Comparison of ENCODE assay signal across 9 mouse cellular contexts in the genomic region with DNA sequence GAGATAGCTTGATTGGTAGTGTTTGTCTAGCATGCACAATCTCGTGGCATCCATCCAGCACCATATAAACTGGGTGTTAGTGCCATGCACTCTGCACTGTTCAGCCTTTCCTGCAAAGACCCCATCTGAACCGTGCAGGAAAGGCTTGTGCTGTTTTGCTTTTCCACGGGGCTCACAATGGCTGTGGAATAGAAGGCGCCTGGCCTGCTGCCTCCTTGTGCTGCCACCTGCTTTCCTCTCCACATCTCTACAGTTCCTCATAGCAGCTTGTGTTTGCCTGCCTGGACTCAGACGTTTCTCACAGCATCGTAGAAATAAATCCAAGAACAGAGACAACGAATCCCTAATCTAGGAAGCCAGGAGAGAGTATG. TPM values are rescaled to one million over a fixed set of nuclear protein-coding genes. Genes with fewer than 3 reads are reported as not detected.
DNase-seq lines count a peak whose midpoint lies in the region; ATAC-seq and TF ChIP-seq lines count a peak whose summit lies in the region.
"Had no signal": no experiment of that assay in that cellular context is flagged by ENCODE, and none has a peak within 500 bp of the region (broad histone marks: within the 10 kb centered on the region; RNA-seq: fewer than 3 reads in every experiment).

No protein-coding gene starts in this region.

- H3K36me3 ChIP-seq in kidney, embryonic 15.5 days: no peaks in the 10 kb centered on the region
- H3K36me3 ChIP-seq in neural tube, embryonic 12.5 days: no peaks in the 10 kb centered on the region
- no peaks in the 10 kb centered on the region for H3K36me3 ChIP-seq in intestine, postnatal 0 days (ENCODE audit: control insufficient read depth, insufficient read depth)
- H3K36me3 ChIP-seq in stomach, postnatal 0 days (ENCODE audit: control insufficient read depth, insufficient read depth, low read length): no peaks in the 10 kb centered on the region

- 50% methylated on average over 7 of the region's 7 CpGs for WGBS in kidney, embryonic 15.5 days
- WGBS in neural tube, embryonic 12.5 days: 59% methylated on average over 7 of the region's 7 CpGs
- WGBS in intestine, postnatal 0 days: 36% methylated on average over 7 of the region's 7 CpGs
- 37% methylated on average over 7 of the region's 7 CpGs for WGBS in stomach, postnatal 0 days

- ATAC-seq in kidney, embryonic 15.5 days (replicated peaks; ENCODE audit: low FRiP score): 0 out of 2 replicates have a peak, but pooled peaks have one; percentile 29
- ATAC-seq in neural tube, embryonic 12.5 days (ENCODE audit: low FRiP score, low read depth): peak; percentile 43; the same call in 1 of the 2 replicates
- ATAC-seq in intestine, postnatal 0 days: no peak
- 0 out of 2 replicates have a peak, but pooled peaks have one; percentile 19 for ATAC-seq in stomach, postnatal 0 days (ENCODE audit: low FRiP score, low TSS enrichment)
- no peak for ATAC-seq in megakaryocyte progenitor cell, adult 5-6 weeks (replicated peaks; ENCODE audit: poor library complexity)

- no peak for TF ChIP-seq EP300 in stomach, postnatal 0 days (optimal IDR thresholded peaks at IDR 0.05)

- no peak overlapping the region for H3K4me3 ChIP-seq in kidney, embryonic 15.5 days (replicated peaks)
- H3K4me3 ChIP-seq in neural tube, embryonic 12.5 days: no peak overlapping the region
- no peak overlapping the region for H3K4me3 ChIP-seq in intestine, postnatal 0 days (ENCODE audit: low read depth, low read length)
- H3K4me3 ChIP-seq in stomach, postnatal 0 days (ENCODE audit: low read depth, low read length): no peak overlapping the region

- H3K27ac ChIP-seq in kidney, embryonic 15.5 days: no peak overlapping the region
- H3K27ac ChIP-seq in neural tube, embryonic 12.5 days: no peak overlapping the region
- no peak overlapping the region for H3K27ac ChIP-seq in intestine, postnatal 0 days (ENCODE audit: low read depth, low read length)
- no peak overlapping the region for H3K27ac ChIP-seq in stomach, postnatal 0 days (replicated peaks)

- H3K27me3 ChIP-seq in kidney, embryonic 15.5 days: no peaks in the 10 kb centered on the region
- no peaks in the 10 kb centered on the region for H3K27me3 ChIP-seq in neural tube, embryonic 12.5 days (replicated peaks)
- no peaks in the 10 kb centered on the region for H3K27me3 ChIP-seq in intestine, postnatal 0 days (replicated peaks; ENCODE audit: control insufficient read depth, insufficient read depth, low read length)
- no peaks in the 10 kb centered on the region for H3K27me3 ChIP-seq in stomach, postnatal 0 days (ENCODE audit: control insufficient read depth, insufficient read depth, low read length)

- no peaks in the 10 kb centered on the region for H3K9me3 ChIP-seq in kidney, embryonic 15.5 days (replicated peaks)
- no peaks in the 10 kb centered on the region for H3K9me3 ChIP-seq in neural tube, embryonic 12.5 days
- no peaks in the 10 kb centered on the region for H3K9me3 ChIP-seq in intestine, postnatal 0 days (ENCODE audit: control insufficient read depth)
- H3K9me3 ChIP-seq in stomach, postnatal 0 days (ENCODE audit: control insufficient read depth, low read length): no peaks in the 10 kb centered on the region

- H3K4me2 ChIP-seq in kidney, embryonic 15.5 days: no peak overlapping the region
- H3K4me2 ChIP-seq in neural tube, embryonic 12.5 days (replicated peaks): no peak overlapping the region
- H3K4me2 ChIP-seq in intestine, postnatal 0 days (replicated peaks; ENCODE audit: low read depth): no peak overlapping the region
- H3K4me2 ChIP-seq in stomach, postnatal 0 days (replicated peaks; ENCODE audit: low read depth): no peak overlapping the region

- peak; percentile 46; the same call in 1 of the 2 replicates for TF ChIP-seq CTCF in intestine, postnatal 0 days (IDR thresholded peaks at IDR 0.05; ENCODE audit: low read depth)
- TF ChIP-seq CTCF in stomach, postnatal 0 days (IDR thresholded peaks at IDR 0.05; ENCODE audit: low read depth): peak; percentile 44; the same call in 1 of the 2 replicates

- no peak overlapping the region for H3K9ac ChIP-seq in kidney, embryonic 15.5 days
- H3K9ac ChIP-seq in neural tube, embryonic 12.5 days: no peak overlapping the region
- H3K9ac ChIP-seq in intestine, postnatal 0 days (ENCODE audit: low read depth, low read length): no peak overlapping the region
- H3K9ac ChIP-seq in stomach, postnatal 0 days (ENCODE audit: low read length): no peak overlapping the region

- DNase-seq in kidney, adult 9 months: no peak
- DNase-seq in neural tube, embryonic 10.5 days (ENCODE audit: extremely low spot score, low spot score): no peak
- DNase-seq in stomach, postnatal 0 days (ENCODE audit: low spot score): peak; percentile 25

- H3K4me1 ChIP-seq in kidney, embryonic 15.5 days: 0 out of 2 replicates have a peak, but pooled peaks cover 2% of the 10 kb centered on the region
- no peaks in the 10 kb centered on the region for H3K4me1 ChIP-seq in neural tube, embryonic 12.5 days
- H3K4me1 ChIP-seq in intestine, postnatal 0 days (replicated peaks; ENCODE audit: control insufficient read depth, insufficient read depth, low read length): no peaks in the 10 kb centered on the region
- H3K4me1 ChIP-seq in stomach, postnatal 0 days (replicated peaks; ENCODE audit: control insufficient read depth, insufficient read depth): no peaks in the 10 kb centered on the region

RNA-seq across cellular contexts. Expression of gene Dcbld1, which starts 15.9 kb away (rescaled TPM):
- 28.6 and 30.2 TPM in 2 replicates for polyA plus RNA-seq in kidney, embryonic 15.5 days (2015; fragmentation: Nextera tagmentation; extraction: Ambion mirVana)
- polyA plus RNA-seq in neural tube, embryonic 12.5 days (2016; fragmentation: Nextera tagmentation; extraction: Ambion mirVana): 35.0 and 42.0 TPM in 2 replicates
- 36.7 and 37.3 TPM in 2 replicates for polyA plus RNA-seq in intestine, postnatal 0 days (2015; fragmentation: Nextera tagmentation; extraction: Ambion mirVana)
- 16.6 and 18.6 TPM in 2 replicates for polyA plus RNA-seq in stomach, postnatal 0 days (2015; fragmentation: Nextera tagmentation; extraction: Ambion mirVana)
- 0.07 and 0.30 TPM in 2 replicates for total RNA-seq in megakaryocyte progenitor cell, adult 5-6 weeks (2015)
- total RNA-seq in megakaryocyte progenitor cell, adult 5-6 weeks (2017): 0.08 and 0.41 TPM in 2 replicates

RNA-seq across cellular contexts. Expression of gene Ros1, which starts 22.5 kb away (rescaled TPM):
- polyA plus RNA-seq in kidney, embryonic 15.5 days (2015; fragmentation: Nextera tagmentation; extraction: Ambion mirVana): 1.9 and 2.0 TPM in 2 replicates
- not detected in 2 replicates for polyA plus RNA-seq in neural tube, embryonic 12.5 days (2016; fragmentation: Nextera tagmentation; extraction: Ambion mirVana)
- polyA plus RNA-seq in intestine, postnatal 0 days (2015; fragmentation: Nextera tagmentation; extraction: Ambion mirVana): 7.8 and 9.5 TPM in 2 replicates
- 0.10 and 0.13 TPM in 2 replicates for polyA plus RNA-seq in stomach, postnatal 0 days (2015; fragmentation: Nextera tagmentation; extraction: Ambion mirVana)
- not detected in 2 replicates for total RNA-seq in megakaryocyte progenitor cell, adult 5-6 weeks (2015)
- not detected in 2 replicates for total RNA-seq in megakaryocyte progenitor cell, adult 5-6 weeks (2017)
- polyA plus RNA-seq: heart, embryonic 16.5 days; thymus, postnatal 0 days had no signal

Comparison
In these comparisons a context has a peak if more than half of its experiments do, and no peak if none do; other contexts are left out.
1. ATAC-seq: peak in kidney, embryonic 15.5 days (single experiment), neural tube, embryonic 12.5 days (single experiment) and stomach, postnatal 0 days (single experiment); none in intestine, postnatal 0 days (single experiment) and megakaryocyte progenitor cell, adult 5-6 weeks (single experiment).